Mouse (Mus musculus) lung, embryonic 14.5 days (tissue): Measurements from ENCODE around the gene Vps26c. TPM values are rescaled to one million over a fixed set of nuclear protein-coding genes. Genes with fewer than 3 reads are reported as not detected.

Experiments used
- ATAC-seq: fragments of 200-750 bp; cut with Nextera tagmentation; 2 replicates; pipeline ENCODE4 v1.8.0; 2017; ENCODE audit warnings: mild to moderate bottlenecking, moderate TSS enrichment, moderate library complexity; ENCODE audit not compliant: insufficient read depth
- DNase-seq: peaks from one replicate; pipeline ENCODE4 v3.0.0-alpha.2; 2015
- H3K27ac ChIP-seq: fragments of 300-500 bp; sonication (generic); 2 replicates; pipeline ENCODE4 v1.5.1; 2014; ENCODE audit warnings: low read depth, mild to moderate bottlenecking, moderate library complexity
- H3K27me3 ChIP-seq: fragments of 300-500 bp; sonication (generic); 2 replicates; pipeline ENCODE4 v1.6.1; 2014; ENCODE audit warnings: low read length, control low read depth; ENCODE audit not compliant: insufficient read depth
- H3K36me3 ChIP-seq: fragments of 300-500 bp; sonication (generic); 2 replicates; pipeline ENCODE4 v1.6.1; 2014; ENCODE audit warnings: control low read depth; ENCODE audit not compliant: insufficient read depth
- H3K4me1 ChIP-seq: fragments of 300-500 bp; sonication (generic); 2 replicates; pipeline ENCODE4 v1.6.1; 2014; ENCODE audit warnings: antibody characterized with exemption, control low read depth; ENCODE audit not compliant: insufficient read depth
- H3K4me2 ChIP-seq: fragments of 300-500 bp; sonication (generic); 2 replicates; pipeline ENCODE4 v1.6.1; 2014; ENCODE audit warnings: mild to moderate bottlenecking
- H3K4me3 ChIP-seq: fragments of 300-500 bp; sonication (generic); 2 replicates; pipeline ENCODE4 v1.5.1; 2014; ENCODE audit warnings: low read depth, low read length
- H3K9ac ChIP-seq: fragments of 300-500 bp; sonication (generic); 2 replicates; pipeline ENCODE4 v1.6.1; 2014
- H3K9me3 ChIP-seq: fragments of 300-500 bp; sonication (generic); 2 replicates; pipeline ENCODE4 v1.6.1; 2016; ENCODE audit warnings: low read depth, low read length, control low read depth
- CTCF ChIP-seq: IDR thresholded peaks from 2 replicates; pipeline ENCODE4 v1.5.1; 2016; ENCODE audit warnings: antibody characterized with exemption, low read depth
- WGBS: fragments of 180-500 bp; shearing (Covaris S2); extraction: QIAGEN DNeasy Blood & Tissue Kit; methylation state at CpG from one replicate; pipeline ENCODE4 v1.1.7; 2014; 5-methylcytosine and 5-hydroxymethylcytosine counted together
- polyA plus RNA-seq: library from polyadenylated mRNA; unstranded; fragments of >200 nt; fragmentation: Nextera tagmentation; extraction: Ambion mirVana; gene quantifications from 2 replicates; pipeline ENCODE4 v1.2.1, GENCODE M21; 2014

Gene Vps26c
- polyA plus RNA-seq, 1 experiment from 2014 or later, result 54.9 TPM

- H3K9me3 ChIP-seq, result no peaks in the 10 kb centered on the region
- H3K36me3 ChIP-seq, result peaks cover 96% of the 10 kb centered on the region
- ATAC-seq, result no peak
- H3K4me3 ChIP-seq, result no peak overlapping the region
- H3K9ac ChIP-seq, result no peak overlapping the region
- no peaks in the 10 kb centered on the region for H3K27me3 ChIP-seq
- no peak for TF ChIP-seq CTCF
- no peak for DNase-seq
- H3K4me1 ChIP-seq, result no peaks in the 10 kb centered on the region
- WGBS, result 84% methylated on average over 4 of the region's 4 CpGs
- no peak overlapping the region for H3K4me2 ChIP-seq
- H3K27ac ChIP-seq, result no peak overlapping the region
These were observed 60.7 kb downstream of the Vps26c start for GRCm38 (mm10) chr16:94465900-94466299.

GRCm38 (mm10) chr16:94464067-94464466 lies 62.6 kb downstream of the Vps26c start:
- TF ChIP-seq CTCF, result no peak
- no peak overlapping the region for H3K27ac ChIP-seq
- no peaks in the 10 kb centered on the region for H3K27me3 ChIP-seq
- no peak for ATAC-seq
- 87% methylated on average over 3 of the region's 3 CpGs for WGBS
- peaks cover 97% of the 10 kb centered on the region for H3K36me3 ChIP-seq
- no peak for DNase-seq
- H3K9me3 ChIP-seq, result no peaks in the 10 kb centered on the region
- H3K4me3 ChIP-seq, result no peak overlapping the region
- H3K4me1 ChIP-seq, result no peaks in the 10 kb centered on the region
- H3K4me2 ChIP-seq, result no peak overlapping the region
- no peak overlapping the region for H3K9ac ChIP-seq

GRCm38 (mm10) chr16:94454146-94454545 lies 72.5 kb downstream of the Vps26c start:
- no peaks in the 10 kb centered on the region for H3K4me1 ChIP-seq
- no peak overlapping the region for H3K9ac ChIP-seq
- ATAC-seq (no peak), DNase-seq (no peak)
- no peak for TF ChIP-seq CTCF
- no peak overlapping the region for H3K4me2 ChIP-seq
- WGBS, result 55% methylated on average over 4 of the region's 4 CpGs
- no peak overlapping the region for H3K27ac ChIP-seq
- no peaks in the 10 kb centered on the region for H3K27me3 ChIP-seq
- peaks cover 95% of the 10 kb centered on the region for H3K36me3 ChIP-seq
- no peak overlapping the region for H3K4me3 ChIP-seq
- no peaks in the 10 kb centered on the region for H3K9me3 ChIP-seq

GRCm38 (mm10) chr16:94452768-94453167 lies 73.9 kb downstream of the Vps26c start:
- DNase-seq (no peak), ATAC-seq (no peak)
- H3K9me3 ChIP-seq, result no peaks in the 10 kb centered on the region
- no peak overlapping the region for H3K27ac ChIP-seq
- H3K9ac ChIP-seq, result no peak overlapping the region
- WGBS, result 60% methylated on average over 4 of the region's 4 CpGs
- TF ChIP-seq CTCF, result no peak
- H3K27me3 ChIP-seq, result no peaks in the 10 kb centered on the region
- H3K4me2 ChIP-seq, result no peak overlapping the region
- no peaks in the 10 kb centered on the region for H3K4me1 ChIP-seq
- peaks cover 95% of the 10 kb centered on the region for H3K36me3 ChIP-seq
- H3K4me3 ChIP-seq, result no peak overlapping the region

GRCm38 (mm10) chr16:94451545-94452488 lies 74.8 kb downstream of the Vps26c start:
- DNase-seq (no peak), ATAC-seq (no peak)
- 79% methylated on average over 11 of the region's 11 CpGs for WGBS
- no peak overlapping the region for H3K9ac ChIP-seq
- H3K27me3 ChIP-seq, result no peaks in the 10 kb centered on the region
- H3K4me2 ChIP-seq, result no peak overlapping the region
- H3K27ac ChIP-seq, result no peak overlapping the region
- peaks cover 95% of the 10 kb centered on the region for H3K36me3 ChIP-seq
- no peak for TF ChIP-seq CTCF
- no peak overlapping the region for H3K4me3 ChIP-seq
- no peaks in the 10 kb centered on the region for H3K4me1 ChIP-seq
- no peaks in the 10 kb centered on the region for H3K9me3 ChIP-seq

GRCm38 (mm10) chr16:94449632-94450031 lies 77.0 kb downstream of the Vps26c start:
- H3K27ac ChIP-seq, result no peak overlapping the region
- H3K4me1 ChIP-seq, result no peaks in the 10 kb centered on the region
- H3K27me3 ChIP-seq, result no peaks in the 10 kb centered on the region
- ATAC-seq, result no peak
- no peak for DNase-seq
- TF ChIP-seq CTCF, result no peak
- no peak overlapping the region for H3K4me2 ChIP-seq
- no peak overlapping the region for H3K9ac ChIP-seq
- peaks cover 88% of the 10 kb centered on the region for H3K36me3 ChIP-seq
- no peaks in the 10 kb centered on the region for H3K9me3 ChIP-seq
- no peak overlapping the region for H3K4me3 ChIP-seq
- WGBS, result 93% methylated on average over 7 of the region's 7 CpGs

GRCm38 (mm10) chr16:94449151-94449550 lies 77.5 kb downstream of the Vps26c start:
- H3K9ac ChIP-seq, result no peak overlapping the region
- H3K36me3 ChIP-seq, result peaks cover 83% of the 10 kb centered on the region
- no peaks in the 10 kb centered on the region for H3K4me1 ChIP-seq
- H3K9me3 ChIP-seq, result no peaks in the 10 kb centered on the region
- no peak overlapping the region for H3K4me2 ChIP-seq
- ATAC-seq (no peak), DNase-seq (no peak)
- H3K4me3 ChIP-seq, result no peak overlapping the region
- H3K27ac ChIP-seq, result no peak overlapping the region
- WGBS, result 82% methylated on average over 8 of the region's 8 CpGs
- TF ChIP-seq CTCF, result no peak; the same call in 1 of the 2 replicates
- no peaks in the 10 kb centered on the region for H3K27me3 ChIP-seq

Other genes starting within 250 kb of the Vps26c start
- gene Hlcs, start 213.3 kb downstream of the Vps26c start, polyA plus RNA-seq, result 8.0 and 8.8 TPM in 2 replicates
- gene Ripply3, start 198.4 kb downstream of the Vps26c start, polyA plus RNA-seq, result 22.7 and 23.9 TPM in 2 replicates
- gene Ttc3, start 156.2 kb downstream of the Vps26c start, polyA plus RNA-seq, result 204 and 215 TPM in 2 replicates
- gene Pigp, start 155.0 kb downstream of the Vps26c start, polyA plus RNA-seq, result 73.2 and 74.0 TPM in 2 replicates
- gene Dyrk1a, start 43.2 kb upstream of the Vps26c start, polyA plus RNA-seq, result 11.2 and 11.8 TPM in 2 replicates